Mouse (Mus musculus) heart, adult 2 months (tissue): ENCODE data around the gene Serpina3f.

Source experiments
- CTCF ChIP-seq: fragments of 200-600 bp; IDR thresholded peaks from 2 replicates; pipeline ENCODE4 v1.8.1; 2022; ENCODE audit warnings: antibody characterized with exemption, mild to moderate bottlenecking, moderate library complexity
- EP300 ChIP-seq: fragments of 200-500 bp; IDR thresholded peaks from 2 replicates; pipeline ENCODE4 v1.6.1; 2011; ENCODE audit warnings: low read depth, low read length, control low read depth; ENCODE audit not compliant: insufficient read depth
- POLR2A ChIP-seq: fragments of 200-500 bp; IDR thresholded peaks from 2 replicates; pipeline ENCODE4 v1.6.1; 2011; ENCODE audit warnings: mild to moderate bottlenecking, low read depth, low read length, control low read depth; ENCODE audit not compliant: insufficient read depth

GRCm38 (mm10) chr12:104235915-104236314 is 21.6 kb downstream of the Serpina3f start, which contains the start of gene Serpina3g:
- TF ChIP-seq CTCF (no peak), POLR2A (no peak), EP300 (no peak)
